Mouse (Mus musculus) kidney, adult 2 months (tissue): ENCODE measurements around the gene Vamp2. TPM values are rescaled to one million over a fixed set of nuclear protein-coding genes. Genes with fewer than 3 reads are reported as not detected.
A peak's percentile ranks its signal among the peaks of the same experiment; 100 is the strongest.

Source experiments
- DNase-seq: peaks from one replicate; pipeline ENCODE4 v3.0.0; 2021
- H3K27ac ChIP-seq: fragments of 200-500 bp; 2 replicates; pipeline ENCODE4 v1.5.1; 2012; ENCODE audit warnings: low read depth, low read length, control low read depth, inconsistent platforms; ENCODE audit not compliant: insufficient read depth
- H3K27me3 ChIP-seq: fragments of 200-500 bp; replicated peaks from 2 replicates; pipeline ENCODE4 v1.6.1; 2012; ENCODE audit warnings: mild to moderate bottlenecking, moderate library complexity, low read length, inconsistent platforms; ENCODE audit not compliant: control insufficient read depth, insufficient read depth
- H3K36me3 ChIP-seq: fragments of 200-500 bp; 2 replicates; pipeline ENCODE4 v1.6.1; 2012; ENCODE audit warnings: mild to moderate bottlenecking, moderate library complexity, low read length, inconsistent platforms; ENCODE audit not compliant: control insufficient read depth, insufficient read depth
- H3K4me1 ChIP-seq: fragments of 200-500 bp; 2 replicates; pipeline ENCODE4 v1.6.1; 2011; ENCODE audit warnings: low read length; ENCODE audit not compliant: control insufficient read depth, insufficient read depth
- H3K4me3 ChIP-seq: fragments of 200-500 bp; 2 replicates; pipeline ENCODE4 v1.5.1; 2011; ENCODE audit warnings: mild to moderate bottlenecking, low read depth, low read length, control low read depth; ENCODE audit not compliant: insufficient read depth
- CTCF ChIP-seq: fragments of 200-500 bp; conservative IDR thresholded peaks from 2 replicates; pipeline ENCODE4 v1.5.1; 2011; ENCODE audit warnings: low read depth, mild to moderate bottlenecking, control low read depth, low read length, moderate library complexity, mixed read lengths; ENCODE audit not compliant: insufficient read depth, insufficient read length
- POLR2A ChIP-seq: fragments of 200-500 bp; IDR thresholded peaks from one replicate; pipeline ENCODE4 v1.6.1; 2011; ENCODE audit warnings: low read depth, low read length, control low read depth
- WGBS: fragments of 180-500 bp; shearing (Covaris S2); methylation state at CpG from one replicate; pipeline ENCODE4 v1.1.7; 2018; 5-methylcytosine and 5-hydroxymethylcytosine counted together
- polyA plus RNA-seq: library from polyadenylated mRNA; depleted of rRNA; stranded (reverse); fragments of >200 nt; gene quantifications from 2 replicates; pipeline ENCODE4 v1.2.3, GENCODE M21; 2012

Vamp2 gene
- polyA plus RNA-seq, 1 experiment = 106 TPM

DNA sequence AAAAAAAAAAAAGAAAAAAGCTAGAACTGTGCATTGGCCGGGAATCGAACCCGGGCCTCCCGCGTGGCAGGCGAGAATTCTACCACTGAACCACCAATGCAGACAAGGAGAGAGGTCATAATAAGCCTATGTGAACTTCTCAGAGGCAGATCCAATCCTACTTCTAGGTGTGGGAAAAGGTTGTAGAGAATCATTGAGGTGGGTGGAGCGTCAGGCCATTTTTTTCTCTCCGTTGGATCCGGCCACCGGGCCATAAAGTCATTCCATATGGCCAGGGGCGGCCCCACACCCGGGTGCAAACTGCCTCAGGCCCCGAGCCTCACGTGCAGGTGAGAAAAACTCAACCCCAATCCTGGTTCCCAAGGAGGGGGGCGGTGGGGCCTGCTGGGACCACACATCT, 30.5 kb downstream of the Vamp2 start:
- TF ChIP-seq POLR2A (no peak), CTCF (0 out of 2 replicates have a peak, but pooled peaks have one; percentile 3)
- no peaks in the 10 kb centered on the region for H3K36me3 ChIP-seq
- no peak overlapping the region for H3K4me3 ChIP-seq
- H3K27ac ChIP-seq = no peak overlapping the region
- H3K27me3 ChIP-seq = no peaks in the 10 kb centered on the region
- peaks cover 8% of the 10 kb centered on the region; the same call in 1 of the 2 replicates for H3K4me1 ChIP-seq
- DNase-seq = peak; percentile 95
- 9% methylated on average over 15 of the region's 15 CpGs for WGBS

DNA sequence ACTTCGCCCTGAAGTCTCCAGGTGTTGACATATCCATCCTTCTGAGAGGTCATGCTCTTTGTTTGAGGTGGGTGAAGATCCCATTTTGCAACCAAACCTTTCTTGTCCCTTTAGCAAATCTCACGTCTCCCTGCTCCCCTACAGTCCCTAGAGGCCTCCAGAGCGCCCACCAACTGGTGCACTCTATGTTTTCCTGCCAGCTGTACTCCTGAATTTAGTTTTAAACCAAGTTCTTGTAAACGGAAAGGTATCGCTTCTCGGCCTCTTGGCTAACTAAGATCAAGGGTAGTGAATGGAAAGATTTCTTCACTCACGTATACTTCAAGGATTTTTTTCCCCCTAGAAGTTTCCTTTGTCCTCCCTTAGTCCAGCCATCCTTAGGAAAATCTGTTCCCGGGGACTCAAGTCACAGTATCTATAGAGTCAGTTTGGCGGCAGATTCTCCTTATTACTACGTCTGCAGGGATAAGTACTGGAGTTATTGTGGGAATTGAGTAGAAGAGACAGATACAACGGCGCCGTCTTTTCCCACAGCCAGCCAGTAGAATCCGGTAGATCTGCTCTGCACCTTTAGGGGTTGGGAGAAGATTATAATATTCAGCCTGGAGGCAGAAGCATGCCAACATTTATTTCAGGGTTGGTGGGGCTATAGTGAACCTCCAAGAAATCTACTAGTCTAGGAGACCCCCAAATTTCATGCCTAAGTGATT, 31.3 kb downstream of the Vamp2 start:
- DNase-seq = no peak
- TF ChIP-seq POLR2A (no peak), CTCF (no peak)
- peaks cover 8% of the 10 kb centered on the region; the same call in 1 of the 2 replicates for H3K4me1 ChIP-seq
- 85% methylated on average over 14 of the region's 14 CpGs for WGBS
- no peaks in the 10 kb centered on the region for H3K27me3 ChIP-seq
- H3K27ac ChIP-seq = no peak overlapping the region
- H3K4me3 ChIP-seq = no peak overlapping the region
- H3K36me3 ChIP-seq = no peaks in the 10 kb centered on the region

DNA sequence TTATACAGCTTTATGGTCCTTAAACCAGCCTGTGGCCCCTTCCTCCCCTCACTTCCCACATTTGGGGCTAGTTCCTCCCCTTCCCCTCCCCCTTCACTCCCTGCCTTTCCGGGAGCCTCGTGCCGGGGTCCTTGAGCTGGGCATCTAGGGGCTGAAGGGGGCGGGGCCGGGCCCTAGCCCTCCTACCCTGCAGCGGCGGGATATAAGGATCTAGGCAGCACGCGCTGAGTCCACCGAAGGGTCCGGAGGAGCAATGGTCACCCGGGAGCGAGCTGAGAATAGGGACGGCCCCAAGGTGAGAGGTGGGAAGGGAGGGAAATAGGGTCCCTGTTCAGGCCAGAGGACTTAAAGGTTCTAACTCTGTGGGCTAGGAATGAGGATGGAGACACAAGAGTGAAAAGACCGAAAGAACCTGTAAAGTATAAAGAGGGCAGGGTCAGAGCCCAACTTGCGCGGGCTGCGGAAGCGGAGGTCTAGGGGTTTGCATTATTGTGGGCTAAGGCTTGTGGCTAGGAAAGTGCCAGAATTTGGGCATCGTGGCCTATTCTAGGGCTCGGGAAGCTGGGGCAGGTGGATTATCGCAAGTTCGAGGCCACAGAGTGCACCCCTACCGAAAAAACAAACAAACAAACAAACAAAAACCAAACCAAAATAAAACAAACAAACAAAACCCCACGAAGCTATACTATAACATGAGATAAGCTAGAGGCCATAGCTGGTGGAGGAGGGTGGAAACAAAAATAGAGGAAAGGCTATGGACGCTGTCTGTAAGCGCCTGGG, 32.1 kb downstream of the Vamp2 start, which contains the start of gene Hes7:
Gene Hes7 (plus strand): TSS at position 184 of the 780 bp plus-strand sequence.
- H3K27ac ChIP-seq = no peak within 1 kb of the TSS
- H3K4me1 ChIP-seq = peaks cover 8% of the 10 kb centered on the region; the same call in 1 of the 2 replicates
- WGBS = 33% methylated on average over 27 of the region's 27 CpGs
- peak within 1 kb of the TSS; percentile 62 for H3K4me3 ChIP-seq
- H3K36me3 ChIP-seq = no peaks in the 10 kb centered on the region
- H3K27me3 ChIP-seq = no peaks in the 10 kb centered on the region
- DNase-seq = no peak
- TF ChIP-seq CTCF = no peak
- no peak for TF ChIP-seq POLR2A

DNA sequence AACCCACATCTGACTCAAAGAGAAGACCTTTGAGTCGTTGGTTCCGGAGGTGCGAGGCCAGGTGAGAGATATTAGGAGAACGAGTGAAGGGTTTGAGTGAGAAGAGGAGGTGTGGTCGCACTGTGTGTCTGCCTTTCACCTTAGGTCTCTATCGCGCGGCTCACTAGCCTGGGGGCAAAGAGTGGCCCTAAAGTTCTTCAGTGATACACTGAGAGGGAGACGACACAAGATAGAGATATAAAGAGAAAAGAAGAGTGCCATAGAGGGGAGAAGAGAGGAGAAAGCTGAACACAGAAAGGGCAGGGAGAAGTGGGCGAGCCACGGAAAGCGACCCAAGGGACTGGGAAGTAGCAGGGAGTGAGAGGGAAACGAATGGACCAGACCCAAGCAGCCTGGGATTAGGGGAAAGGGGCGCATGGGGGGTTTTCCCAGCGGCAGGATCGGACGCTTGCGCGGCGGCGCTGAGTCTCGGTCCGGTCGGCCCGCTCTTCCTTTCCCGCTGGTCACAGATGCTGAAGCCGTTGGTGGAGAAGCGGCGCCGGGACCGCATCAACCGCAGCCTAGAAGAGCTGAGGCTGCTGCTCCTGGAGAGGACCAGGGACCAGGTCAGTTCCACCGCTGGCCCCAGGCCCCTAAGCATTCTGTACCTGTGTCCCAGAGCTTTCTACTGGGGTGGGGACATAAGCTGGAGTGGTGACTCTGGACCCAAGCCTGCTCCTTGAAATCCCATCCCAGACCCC, 32.9 kb downstream of the Vamp2 start:
- 11% methylated on average over 33 of the region's 33 CpGs for WGBS
- TF ChIP-seq POLR2A = no peak
- no peak for TF ChIP-seq CTCF
- Histone ChIP-seq H3K36me3 (no peaks in the 10 kb centered on the region), H3K4me3 (peak overlapping the region; percentile 62), H3K27ac (no peak overlapping the region), H3K4me1 (peaks cover 8% of the 10 kb centered on the region; the same call in 1 of the 2 replicates), H3K27me3 (no peaks in the 10 kb centered on the region)
- peak; percentile 40 for DNase-seq

DNA sequence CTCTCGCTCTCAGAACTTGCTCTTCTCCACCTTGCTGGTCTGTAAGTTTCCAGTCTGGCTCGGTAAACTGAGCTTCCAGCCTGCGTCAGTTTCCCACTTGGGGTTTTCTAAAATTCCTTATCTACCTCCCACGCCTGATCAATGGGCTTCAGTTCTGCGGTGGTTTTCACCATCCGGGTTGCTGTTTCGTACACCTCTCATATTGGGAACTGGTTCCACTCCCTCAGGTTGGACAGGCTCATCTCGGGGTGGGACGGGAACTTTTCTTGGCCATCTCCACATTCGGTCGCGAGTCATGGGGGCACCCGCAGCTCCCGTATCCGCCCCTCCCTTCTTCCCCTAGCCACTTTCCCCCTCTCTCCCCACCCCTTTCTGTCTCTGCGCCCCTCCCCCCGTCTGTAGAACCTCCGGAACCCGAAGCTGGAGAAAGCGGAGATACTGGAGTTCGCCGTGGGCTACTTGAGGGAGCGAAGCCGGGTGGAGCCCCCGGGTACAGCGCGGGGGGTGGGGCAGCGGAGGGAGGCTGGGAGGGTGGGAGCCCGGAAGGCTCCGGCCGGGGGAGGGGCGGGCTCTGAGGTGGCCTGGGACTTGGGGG, 33.5 kb downstream of the Vamp2 start:
- no peaks in the 10 kb centered on the region for H3K27me3 ChIP-seq
- peaks cover 8% of the 10 kb centered on the region; the same call in 1 of the 2 replicates for H3K4me1 ChIP-seq
- no peak for TF ChIP-seq CTCF
- no peak for TF ChIP-seq POLR2A
- peak overlapping the region; percentile 62 for H3K4me3 ChIP-seq
- no peak overlapping the region for H3K27ac ChIP-seq
- WGBS = 2% methylated on average over 32 of the region's 32 CpGs
- H3K36me3 ChIP-seq = no peaks in the 10 kb centered on the region
- DNase-seq = no peak

DNA sequence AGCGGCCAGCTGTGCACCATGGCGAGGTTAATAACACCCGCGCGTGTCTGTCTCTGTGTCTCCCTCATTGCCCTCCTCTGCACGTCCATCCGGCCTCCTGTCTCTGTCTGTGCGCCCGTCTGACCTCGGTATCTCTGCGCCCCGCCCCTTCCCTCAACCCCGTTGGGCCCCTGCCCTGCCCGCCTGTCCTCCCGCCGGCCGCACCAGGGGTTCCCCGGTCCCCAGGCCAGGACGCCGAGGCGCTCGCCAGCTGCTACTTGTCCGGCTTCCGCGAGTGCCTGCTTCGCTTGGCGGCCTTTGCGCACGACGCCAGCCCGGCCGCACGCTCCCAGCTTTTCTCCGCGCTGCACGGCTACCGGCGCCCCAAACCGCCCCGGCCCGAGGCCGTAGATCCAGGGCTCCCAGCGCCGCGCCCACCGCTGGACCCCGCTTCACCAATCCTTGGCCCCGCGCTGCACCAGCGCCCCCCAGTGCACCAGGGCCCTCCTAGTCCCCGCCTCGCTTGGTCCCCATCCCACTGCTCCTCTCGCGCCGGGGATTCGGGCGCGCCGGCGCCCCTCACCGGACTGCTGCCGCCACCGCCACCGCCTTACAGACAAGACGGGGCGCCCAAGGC, 34.2 kb downstream of the Vamp2 start, which contains the start of gene 9130213A22Rik:
Gene 9130213A22Rik (minus strand): TSS at position 254 of the 616 bp plus-strand sequence.
- H3K4me1 ChIP-seq = peaks cover 6% of the 10 kb centered on the region; the same call in 1 of the 2 replicates
- peak; percentile 90 for DNase-seq
- TF ChIP-seq POLR2A = no peak
- peak; percentile 59 for TF ChIP-seq CTCF
- peak within 1 kb of the TSS; percentile 72 for H3K27ac ChIP-seq
- WGBS = under 1% methylated on average over 66 of the region's 66 CpGs
- H3K27me3 ChIP-seq = no peaks in the 10 kb centered on the region
- peak within 1 kb of the TSS; percentile 62 for H3K4me3 ChIP-seq
- H3K36me3 ChIP-seq = no peaks in the 10 kb centered on the region
